Comparison of ENCODE assay signal across 9 mouse cellular contexts in the genomic region with DNA sequence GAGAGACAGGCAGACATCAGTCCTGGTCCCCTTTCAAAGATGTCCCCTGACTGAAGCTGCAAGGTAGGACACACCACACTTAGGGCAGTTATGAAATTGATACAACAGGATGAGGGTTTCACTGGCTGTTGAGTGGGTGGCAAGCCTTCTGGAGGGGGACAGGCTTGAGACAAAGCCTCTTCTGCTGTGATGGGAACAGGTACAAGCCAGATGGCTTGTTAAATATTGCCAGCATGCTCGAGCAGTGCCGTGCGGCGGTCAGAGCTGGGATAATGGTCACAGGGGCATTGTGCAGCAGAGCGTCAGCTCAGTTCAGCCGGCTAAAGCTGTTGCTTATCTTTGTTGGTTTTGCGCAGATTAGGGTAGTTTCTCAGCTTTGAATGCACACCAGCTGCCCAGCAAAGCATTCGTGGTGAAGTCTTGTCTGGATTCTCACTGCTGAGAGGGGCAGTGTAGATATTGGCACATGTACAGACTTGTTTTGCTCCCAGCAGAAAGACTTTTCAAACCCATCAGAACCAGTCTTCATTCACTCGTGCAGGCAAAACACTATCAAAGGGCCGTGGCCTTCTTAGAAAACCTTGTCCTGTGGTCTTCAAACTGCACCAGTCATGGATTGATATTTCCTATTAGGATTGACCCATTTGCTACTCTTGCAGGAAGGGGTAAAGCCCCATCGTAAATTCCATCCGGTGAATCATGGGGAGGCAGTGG.
DNase-seq lines count a peak whose midpoint lies in the region; ATAC-seq lines count a peak whose summit lies in the region.
"Had no signal": no experiment of that assay in that cellular context is flagged by ENCODE, and none has a peak within 500 bp of the region (broad histone marks: within the 10 kb centered on the region; RNA-seq: fewer than 3 reads in every experiment).

No protein-coding gene starts in this region.

- H3K9ac ChIP-seq in kidney, embryonic 16.5 days (replicated peaks; ENCODE audit: low read length), result no peak overlapping the region
- H3K9ac ChIP-seq in midbrain, embryonic 13.5 days (replicated peaks), result no peak overlapping the region
- H3K9ac ChIP-seq in neural tube, embryonic 15.5 days (replicated peaks), result no peak overlapping the region

- no peaks in the 10 kb centered on the region for H3K27me3 ChIP-seq in kidney, embryonic 16.5 days (ENCODE audit: insufficient read depth, low read length)
- H3K27me3 ChIP-seq in midbrain, embryonic 13.5 days, result peaks cover 30% of the 10 kb centered on the region
- H3K27me3 ChIP-seq in heart, embryonic 10.5 days (ENCODE audit: insufficient read depth, poor library complexity, severe bottlenecking), result 0 out of 2 replicates have a peak, but pooled peaks cover 7% of the 10 kb centered on the region
- H3K27me3 ChIP-seq in neural tube, embryonic 15.5 days (replicated peaks), result 0 out of 2 replicates have a peak, but pooled peaks cover 5% of the 10 kb centered on the region

- H3K4me2 ChIP-seq in kidney, embryonic 16.5 days (replicated peaks; ENCODE audit: low read depth, low read length), result no peak overlapping the region
- no peak overlapping the region for H3K4me2 ChIP-seq in midbrain, embryonic 13.5 days (replicated peaks)
- H3K4me2 ChIP-seq in neural tube, embryonic 15.5 days, result no peak overlapping the region

- H3K27ac ChIP-seq in kidney, embryonic 16.5 days (ENCODE audit: low read length), result no peak overlapping the region
- H3K27ac ChIP-seq in midbrain, embryonic 13.5 days, result no peak overlapping the region
- H3K27ac ChIP-seq in heart, embryonic 10.5 days, result no peak overlapping the region
- no peak overlapping the region for H3K27ac ChIP-seq in neural tube, embryonic 15.5 days (replicated peaks)

- H3K4me1 ChIP-seq in kidney, embryonic 16.5 days (ENCODE audit: insufficient read depth, low read length), result no peaks in the 10 kb centered on the region
- peaks cover 5% of the 10 kb centered on the region for H3K4me1 ChIP-seq in midbrain, embryonic 13.5 days (replicated peaks)
- 0 out of 2 replicates have a peak, but pooled peaks cover 8% of the 10 kb centered on the region for H3K4me1 ChIP-seq in heart, embryonic 10.5 days
- no peaks in the 10 kb centered on the region for H3K4me1 ChIP-seq in neural tube, embryonic 15.5 days

- intact Hi-C loops in heart, postnatal 10 days (cut with DNase I), result no loop called here

- no peak overlapping the region for H3K4me3 ChIP-seq in kidney, embryonic 16.5 days (ENCODE audit: low read length)
- no peak overlapping the region for H3K4me3 ChIP-seq in midbrain, embryonic 13.5 days (replicated peaks)
- H3K4me3 ChIP-seq in heart, embryonic 10.5 days, result no peak overlapping the region
- no peak overlapping the region for H3K4me3 ChIP-seq in neural tube, embryonic 15.5 days (replicated peaks)

- WGBS in kidney, embryonic 16.5 days, result 45% methylated on average over 12 of the region's 12 CpGs
- WGBS in midbrain, embryonic 13.5 days, result 40% methylated on average over 12 of the region's 12 CpGs
- WGBS in heart, embryonic 10.5 days, result 52% methylated on average over 12 of the region's 12 CpGs
- WGBS in neural tube, embryonic 15.5 days, result 43% methylated on average over 12 of the region's 12 CpGs

- ATAC-seq in kidney, embryonic 16.5 days (ENCODE audit: low FRiP score, low TSS enrichment), result peak; percentile 96
- peak; percentile 82 for ATAC-seq in midbrain, embryonic 13.5 days
- ATAC-seq in neural tube, embryonic 15.5 days (ENCODE audit: low FRiP score), result no peak

- DNase-seq in heart, adult 11 months, result peak; percentile 66
- no peak for DNase-seq in heart, postnatal 10 days
- DNase-seq in cerebellum, postnatal 25 days, result peak; percentile 52 to 66
- no peak for DNase-seq in heart, embryonic 10.5 days (ENCODE audit: low spot score)
- DNase-seq in adipocyte (ENCODE audit: low spot score), result no peak
- DNase-seq: adrenal gland, adult 8-10 months had no signal

- no peaks in the 10 kb centered on the region for H3K36me3 ChIP-seq in kidney, embryonic 16.5 days (ENCODE audit: insufficient read depth, low read length)
- H3K36me3 ChIP-seq in midbrain, embryonic 13.5 days, result no peaks in the 10 kb centered on the region
- H3K36me3 ChIP-seq in heart, embryonic 10.5 days, result no peaks in the 10 kb centered on the region
- H3K36me3 ChIP-seq in neural tube, embryonic 15.5 days, result no peaks in the 10 kb centered on the region

- no peaks in the 10 kb centered on the region for H3K9me3 ChIP-seq in kidney, embryonic 16.5 days (ENCODE audit: low read length)
- no peaks in the 10 kb centered on the region for H3K9me3 ChIP-seq in midbrain, embryonic 13.5 days
- H3K9me3 ChIP-seq in heart, embryonic 10.5 days, result no peaks in the 10 kb centered on the region
- no peaks in the 10 kb centered on the region for H3K9me3 ChIP-seq in neural tube, embryonic 15.5 days (replicated peaks)

Comparison
In these comparisons a context has a peak if more than half of its experiments do, and no peak if none do; other contexts are left out.
1. DNase-seq: peak in heart, adult 11 months (single experiment) and cerebellum, postnatal 25 days (2 of 2); none in heart, postnatal 10 days (0 of 2), heart, embryonic 10.5 days (single experiment) and adipocyte (single experiment).